Mouse (Mus musculus) MEL (cell line): ENCODE measurements around the gene Tnfsf14.

Source experiments
- CTCF ChIP-seq, 3 experiments: IDR thresholded peaks in 2 of 3; conservative IDR thresholded peaks in 1 of 3; 2 replicates each; pipeline ENCODE4 v1.5.1; 2011 to 2012; ENCODE audit warnings: low read length in 3 of 3, low read depth in 2 of 3, mild to moderate bottlenecking in 2 of 3, improper control_type of control experiment in 1 of 3, inconsistent platforms in 1 of 3, mixed read lengths in 1 of 3, moderate library complexity in 1 of 3; ENCODE audit not compliant: control insufficient read depth in 1 of 3, insufficient read depth in 1 of 3, poor library complexity in 1 of 3, severe bottlenecking in 1 of 3
- HCFC1 ChIP-seq: IDR thresholded peaks from 2 replicates; pipeline ENCODE4 v1.6.1; 2012; ENCODE audit warnings: low read depth, mild to moderate bottlenecking, inconsistent platforms, low read length, improper control_type of control experiment, moderate library complexity

- TF ChIP-seq CTCF (IDR thresholded peaks at IDR 0.05 in 2 of 3, conservative IDR thresholded peaks at IDR 0.05 in 1 of 3; ENCODE audit: control insufficient read depth in 1 of 3, insufficient read depth in 1 of 3, low read depth in 2 of 3, low read length in 3 of 3, poor library complexity in 1 of 3, severe bottlenecking in 1 of 3), result peak in 1 of 3 experiments; percentile 15; a peak in 2 of 6 replicates
- no peak for TF ChIP-seq HCFC1
Measured at GRCm38 (mm10) chr17:57234254-57234928, 40.4 kb upstream of the Tnfsf14 start.
